Mouse (Mus musculus) lung, embryonic 16.5 days (tissue): Measurements from ENCODE around the gene Sec14l3. TPM values are rescaled to one million over a fixed set of nuclear protein-coding genes. Genes with fewer than 3 reads are reported as not detected.
A peak's percentile ranks its signal among the peaks of the same experiment; 100 is the strongest.

ENCODE experiments used
- ATAC-seq: fragments of 200-750 bp; cut with Nextera tagmentation; 2 replicates; pipeline ENCODE4 v1.8.0; 2017; ENCODE audit warnings: low read depth, mild to moderate bottlenecking, moderate library complexity
- H3K27ac ChIP-seq: fragments of 300-500 bp; sonication (generic); 2 replicates; pipeline ENCODE4 v1.5.1; 2014; ENCODE audit warnings: mild to moderate bottlenecking, control low read depth, low read length
- H3K27me3 ChIP-seq: fragments of 300-500 bp; sonication (generic); 2 replicates; pipeline ENCODE4 v1.6.1; 2014; ENCODE audit warnings: low read depth, low read length, mixed read lengths; ENCODE audit not compliant: control insufficient read depth, insufficient read depth
- H3K36me3 ChIP-seq: fragments of 300-500 bp; sonication (generic); 2 replicates; pipeline ENCODE4 v1.6.1; 2014; ENCODE audit warnings: low read length; ENCODE audit not compliant: control insufficient read depth, insufficient read depth
- H3K4me1 ChIP-seq: fragments of 300-500 bp; sonication (generic); replicated peaks from 2 replicates; pipeline ENCODE4 v1.6.1; 2014; ENCODE audit warnings: low read length, mixed read lengths; ENCODE audit not compliant: control insufficient read depth, insufficient read depth
- H3K4me2 ChIP-seq: fragments of 300-500 bp; sonication (generic); 2 replicates; pipeline ENCODE4 v1.6.1; 2014; ENCODE audit warnings: low read depth, low read length, control low read depth
- H3K4me3 ChIP-seq: fragments of 300-500 bp; sonication (generic); 2 replicates; pipeline ENCODE4 v1.5.1; 2014; ENCODE audit warnings: mild to moderate bottlenecking, low read length, control low read depth
- H3K9ac ChIP-seq: fragments of 300-500 bp; sonication (generic); 2 replicates; pipeline ENCODE4 v1.6.1; 2014; ENCODE audit warnings: low read length, control low read depth
- H3K9me3 ChIP-seq: fragments of 300-500 bp; sonication (generic); 2 replicates; pipeline ENCODE4 v1.6.1; 2016; ENCODE audit warnings: low read length; ENCODE audit not compliant: control insufficient read depth
- WGBS: fragments of 180-500 bp; shearing (Covaris S2); extraction: QIAGEN DNeasy Blood & Tissue Kit; methylation state at CpG from one replicate; pipeline ENCODE4 v1.1.7; 2014; 5-methylcytosine and 5-hydroxymethylcytosine counted together
- polyA plus RNA-seq: library from polyadenylated mRNA; unstranded; fragments of >200 nt; fragmentation: Nextera tagmentation; extraction: Ambion mirVana; gene quantifications from 2 replicates; pipeline ENCODE4 v1.2.1, GENCODE M21; 2015

Gene Sec14l3
- polyA plus RNA-seq, 1 experiment from 2014 or later, result 41.5 TPM

- Histone ChIP-seq H3K36me3 (no peaks in the 10 kb centered on the region), H3K4me2 (no peak overlapping the region), H3K4me1 (no peaks in the 10 kb centered on the region), H3K27ac (no peak overlapping the region), H3K27me3 (no peaks in the 10 kb centered on the region), H3K9ac (no peak overlapping the region), H3K9me3 (no peaks in the 10 kb centered on the region), H3K4me3 (no peak overlapping the region)
- 6% methylated on average over 4 of the region's 4 CpGs for WGBS
- ATAC-seq, result 0 out of 2 replicates have a peak, but pooled peaks have one; percentile 36
These were observed 15.6 kb downstream of the Sec14l3 start for GRCm38 (mm10) chr11:4080219-4080618.

DNA sequence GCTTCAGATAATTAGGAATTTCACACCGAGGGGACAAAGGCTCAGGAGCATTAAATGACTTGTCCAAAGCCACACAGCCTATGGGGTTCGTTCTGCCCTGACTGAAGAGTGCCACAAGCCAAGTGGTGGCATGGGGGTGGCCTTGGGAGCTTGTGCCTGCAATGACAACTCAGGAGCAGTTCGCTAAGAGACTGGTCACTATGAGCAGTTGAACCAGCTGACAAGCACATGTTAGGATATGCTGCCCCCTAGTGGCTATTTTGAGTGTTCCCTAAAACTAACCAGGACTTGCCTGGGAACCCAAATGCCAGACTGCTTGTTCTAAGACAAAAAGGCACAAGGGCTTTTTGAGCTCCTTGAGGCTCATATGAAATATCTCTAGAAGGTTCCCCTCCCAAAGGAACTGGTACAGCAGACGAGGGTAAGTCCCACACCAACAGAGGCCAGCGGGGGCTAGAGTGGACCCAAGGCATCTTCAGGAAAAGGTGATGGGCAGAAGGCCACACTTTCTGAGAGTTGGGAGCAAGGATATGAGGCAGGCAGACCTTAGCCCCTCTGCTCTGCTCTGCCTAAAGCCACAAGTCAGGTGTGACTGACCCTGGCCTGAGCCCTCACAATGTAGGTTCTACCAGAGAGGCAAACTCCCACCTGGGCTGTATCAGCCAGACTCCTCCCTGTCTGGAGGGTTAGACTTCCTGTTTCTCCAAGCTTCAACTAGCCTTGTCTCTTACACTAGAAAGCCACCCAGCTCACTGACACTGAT, 18.9 kb downstream of the Sec14l3 start:
- Histone ChIP-seq H3K36me3 (no peaks in the 10 kb centered on the region), H3K4me3 (no peak overlapping the region), H3K27me3 (no peaks in the 10 kb centered on the region), H3K9me3 (no peaks in the 10 kb centered on the region), H3K4me2 (no peak overlapping the region), H3K4me1 (no peaks in the 10 kb centered on the region), H3K27ac (no peak overlapping the region), H3K9ac (no peak overlapping the region)
- 29% methylated on average over 5 of the region's 5 CpGs for WGBS
- ATAC-seq, result 0 out of 2 replicates have a peak, but pooled peaks have one; percentile 20

DNA sequence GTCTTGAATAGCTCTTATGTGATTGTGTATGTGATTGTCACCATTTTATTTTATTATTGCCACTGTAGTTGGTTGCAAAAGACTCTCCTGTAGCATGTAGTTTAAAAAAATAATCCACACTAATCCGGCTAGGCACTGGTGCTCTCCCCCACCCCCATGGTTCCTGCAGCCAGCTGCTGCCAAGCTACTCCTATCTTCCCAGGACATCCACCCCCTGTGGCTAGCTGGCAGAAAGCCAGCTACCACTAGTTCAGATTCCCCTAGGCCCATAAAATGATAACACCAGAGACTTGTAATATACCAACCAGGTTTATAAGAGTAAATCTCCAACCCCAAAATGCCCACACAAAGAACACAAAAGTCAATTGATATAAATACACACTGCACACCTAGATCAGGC, 21.6 kb downstream of the Sec14l3 start:
- Histone ChIP-seq H3K27ac (no peak overlapping the region), H3K9ac (no peak overlapping the region), H3K4me3 (no peak overlapping the region), H3K4me2 (no peak overlapping the region), H3K9me3 (no peaks in the 10 kb centered on the region), H3K27me3 (no peaks in the 10 kb centered on the region), H3K36me3 (peaks cover 4% of the 10 kb centered on the region), H3K4me1 (no peaks in the 10 kb centered on the region)
- WGBS, result 57% methylated on average over 1 of the region's 1 CpGs
- no peak for ATAC-seq

- Histone ChIP-seq H3K27ac (no peak overlapping the region), H3K27me3 (no peaks in the 10 kb centered on the region), H3K9me3 (no peaks in the 10 kb centered on the region), H3K9ac (no peak overlapping the region), H3K36me3 (peaks cover 12% of the 10 kb centered on the region), H3K4me3 (no peak overlapping the region), H3K4me2 (no peak overlapping the region), H3K4me1 (no peaks in the 10 kb centered on the region)
- 62% methylated on average over 2 of the region's 2 CpGs for WGBS
- no peak for ATAC-seq
These were observed 22.6 kb downstream of the Sec14l3 start for GRCm38 (mm10) chr11:4087267-4087666.

DNA sequence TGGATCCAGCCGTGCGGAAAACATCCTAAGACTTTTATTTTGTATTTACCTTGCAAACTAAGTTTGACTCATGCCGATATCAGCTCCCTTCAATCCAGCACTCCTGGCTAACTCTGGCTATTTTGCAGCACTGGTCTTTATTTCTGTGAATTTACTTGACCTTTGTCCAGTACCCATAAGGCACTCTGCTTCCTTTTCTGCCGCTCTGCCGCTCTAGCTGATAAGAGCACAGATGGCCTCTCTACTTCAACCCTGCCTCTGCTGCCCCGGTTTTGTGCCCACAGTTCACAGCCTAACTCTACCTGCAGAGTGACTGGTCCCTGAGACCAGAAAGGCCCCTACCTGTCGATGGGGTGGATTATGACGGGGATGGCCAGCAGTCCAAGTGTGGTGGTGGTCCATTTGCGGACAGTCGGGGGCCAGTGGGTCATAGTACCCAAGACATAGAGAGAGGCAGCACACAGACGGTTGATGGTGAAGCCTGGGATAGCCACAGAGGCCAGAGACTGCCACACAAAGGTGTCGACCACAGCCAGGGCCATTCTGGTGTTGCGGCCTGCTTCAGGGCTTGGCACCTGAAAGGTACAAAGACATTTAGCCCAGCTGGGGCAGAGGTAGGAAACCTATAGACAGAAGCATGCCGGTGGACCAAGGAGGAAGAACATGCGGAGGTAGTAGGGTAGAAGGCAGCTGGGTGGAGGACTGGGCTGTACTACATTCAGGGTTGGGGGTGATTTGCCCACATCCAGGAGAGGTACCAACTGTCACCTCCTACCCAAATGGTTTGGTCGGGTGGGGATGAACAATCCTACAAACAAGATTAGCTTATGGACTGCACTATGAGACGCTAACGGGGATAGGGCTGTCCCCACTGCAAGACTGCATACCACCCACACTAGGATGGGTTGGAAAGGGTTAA, 29.1 kb downstream of the Sec14l3 start:
- Histone ChIP-seq H3K4me1 (peaks cover 19% of the 10 kb centered on the region), H3K4me2 (peak overlapping the region; percentile 81; the same call in 1 of the 2 replicates), H3K4me3 (0 out of 2 replicates have a peak overlapping the region, but pooled peaks have one; percentile 62), H3K27ac (no peak overlapping the region), H3K36me3 (peaks cover 12% of the 10 kb centered on the region), H3K27me3 (no peaks in the 10 kb centered on the region), H3K9ac (no peak overlapping the region), H3K9me3 (no peaks in the 10 kb centered on the region)
- ATAC-seq, result no peak
- 77% methylated on average over 18 of the region's 18 CpGs for WGBS

DNA sequence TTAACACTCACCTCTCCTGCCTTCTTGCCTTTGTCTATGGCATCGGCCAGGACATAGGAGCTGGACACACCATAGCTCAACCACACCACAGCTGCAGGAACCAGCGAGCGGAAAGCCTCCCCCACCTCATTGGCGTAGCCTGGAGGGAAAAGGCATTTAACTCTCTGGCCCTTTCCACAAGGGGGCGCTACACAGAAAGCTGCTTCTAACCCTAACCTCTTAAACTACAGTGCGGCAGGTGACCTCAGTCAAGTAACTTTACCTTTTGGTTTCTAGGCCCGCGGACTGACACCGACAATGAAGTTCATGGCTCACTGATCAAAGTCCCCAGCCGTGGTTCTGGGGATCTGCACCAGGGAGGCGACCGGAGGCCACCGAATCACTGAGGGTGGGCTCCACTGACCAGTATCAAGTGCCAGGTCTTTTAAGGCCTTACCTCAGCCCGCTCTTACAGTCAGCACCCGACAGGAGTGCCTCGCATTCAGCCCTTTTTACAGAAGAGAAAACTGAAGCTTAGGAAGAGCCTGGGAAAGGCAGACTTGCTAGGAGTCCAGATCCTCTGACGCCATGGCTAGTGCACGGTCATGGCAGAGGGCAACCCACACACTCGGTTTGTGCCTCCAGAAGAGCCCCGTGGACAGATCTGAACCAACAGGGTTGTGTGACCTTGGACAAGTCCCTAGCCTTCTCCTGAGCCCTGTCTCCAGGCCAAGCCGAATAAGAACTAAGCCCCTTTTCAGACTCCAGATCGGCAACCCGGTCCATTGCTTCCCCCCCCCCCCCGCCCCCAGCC, 29.9 kb downstream of the Sec14l3 start:
- 9% methylated on average over 22 of the region's 24 CpGs for WGBS
- Histone ChIP-seq H3K27ac (peak overlapping the region; percentile 72), H3K27me3 (no peaks in the 10 kb centered on the region), H3K4me3 (peak overlapping the region; percentile 62), H3K4me2 (peak overlapping the region; percentile 81), H3K36me3 (peaks cover 12% of the 10 kb centered on the region), H3K4me1 (peaks cover 19% of the 10 kb centered on the region), H3K9ac (peak overlapping the region; percentile 74), H3K9me3 (no peaks in the 10 kb centered on the region)
- ATAC-seq, result no peak

DNA sequence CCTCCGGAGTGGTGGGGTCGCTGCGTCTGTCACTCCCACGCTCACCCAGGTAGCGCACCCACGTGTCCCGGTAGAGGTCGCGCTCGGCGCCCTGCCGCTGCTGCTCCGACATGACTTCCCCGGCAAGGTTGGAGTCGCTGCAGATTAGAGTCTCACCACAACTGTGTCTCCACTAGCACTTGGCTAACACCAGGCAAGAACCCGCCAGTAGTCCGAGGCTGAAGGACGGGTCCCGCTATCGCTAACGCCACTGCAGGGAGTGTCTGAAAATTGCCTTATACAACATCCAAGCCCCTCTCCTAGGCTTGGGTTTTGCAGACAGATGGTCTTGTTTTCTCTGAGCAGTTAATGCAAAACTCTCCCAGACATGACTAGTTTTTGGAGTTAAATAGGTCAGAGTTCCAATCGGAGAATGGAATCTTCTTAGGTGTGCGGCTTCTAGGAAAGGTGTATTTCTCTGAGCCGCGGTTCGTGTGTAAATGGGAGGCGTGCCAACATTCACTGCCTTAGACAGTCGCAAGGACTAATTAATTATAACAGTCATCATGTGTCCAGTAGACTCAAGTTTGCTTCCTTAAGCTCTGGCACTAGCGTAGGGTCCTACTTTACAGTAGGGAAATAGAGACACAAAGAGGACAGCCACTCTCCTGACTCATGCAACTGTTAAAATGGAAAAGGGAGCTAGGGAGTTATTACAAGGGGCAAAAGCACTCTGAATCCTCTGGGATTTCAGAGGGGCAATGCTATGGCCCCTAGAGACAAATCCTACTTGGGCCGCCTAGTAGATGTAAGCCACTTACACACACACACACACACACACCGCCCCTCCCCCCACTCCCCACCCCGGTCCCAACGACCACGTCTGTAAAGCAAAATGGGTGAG, 30.8 kb downstream of the Sec14l3 start, which contains the start of gene Mtfp1:
TSS of gene Mtfp1 (minus strand) at position 275 of the 883 bp plus-strand sequence.
- Histone ChIP-seq H3K4me3 (peak within 1 kb of the TSS; percentile 62), H3K4me1 (peaks cover 19% of the 10 kb centered on the region), H3K36me3 (peaks cover 12% of the 10 kb centered on the region), H3K4me2 (peak within 1 kb of the TSS; percentile 81), H3K9ac (peak within 1 kb of the TSS; percentile 74), H3K9me3 (no peaks in the 10 kb centered on the region), H3K27me3 (no peaks in the 10 kb centered on the region), H3K27ac (peak within 1 kb of the TSS; percentile 72)
- WGBS, result 6% methylated on average over 32 of the region's 34 CpGs
- peak; percentile 26; the same call in 1 of the 2 replicates for ATAC-seq
